Mouse (Mus musculus) heart, postnatal 14 days (tissue): Measurements from ENCODE around the gene Arhgap10. TPM values are rescaled to one million over a fixed set of nuclear protein-coding genes. Genes with fewer than 3 reads are reported as not detected.

Experiments
- DNase-seq, 2 experiments: peaks; one replicate each; pipeline ENCODE4 v3.0.0; 2021 to 2022
- intact Hi-C: fragments of 180-260 bp; cut with DNase I; formaldehyde crosslinking; loops from one replicate; pipeline ENCODE4 v1.15.1; 2025
- total RNA-seq, 2 experiments: library from RNA; stranded (reverse); gene quantifications; 2 replicates each; pipeline ENCODE4 v1.2.3; 2021

Arhgap10 gene
- total RNA-seq, 2 experiments from 2014 or later = 48.6 to 52.5 TPM

DNA sequence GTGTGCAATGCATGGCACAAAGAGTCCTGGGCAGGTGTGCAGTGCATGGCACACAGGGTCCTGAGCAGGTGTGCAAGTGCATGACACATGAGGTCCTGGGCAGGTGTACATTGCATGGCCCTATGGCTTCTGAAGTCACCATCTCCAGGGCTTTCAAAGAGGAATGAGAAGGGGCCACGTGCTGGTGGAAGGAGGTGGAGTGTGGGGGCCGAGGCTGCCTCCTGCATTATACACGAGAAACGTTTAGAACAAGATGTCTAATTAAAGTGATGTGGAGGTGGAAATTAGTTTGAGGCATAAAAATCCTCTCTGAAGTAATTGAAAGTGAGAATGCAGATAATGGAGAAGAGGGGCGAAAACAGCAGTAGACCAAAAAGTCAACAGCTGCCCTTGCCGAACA is 93.9 kb downstream of the Arhgap10 start:
- intact Hi-C loops = loop anchor here (5.0 to 10.0 kb wide), 2 partner anchors 98 to 581 kb away; no protein-coding TSS in a partner anchor
- no peak for DNase-seq

DNA sequence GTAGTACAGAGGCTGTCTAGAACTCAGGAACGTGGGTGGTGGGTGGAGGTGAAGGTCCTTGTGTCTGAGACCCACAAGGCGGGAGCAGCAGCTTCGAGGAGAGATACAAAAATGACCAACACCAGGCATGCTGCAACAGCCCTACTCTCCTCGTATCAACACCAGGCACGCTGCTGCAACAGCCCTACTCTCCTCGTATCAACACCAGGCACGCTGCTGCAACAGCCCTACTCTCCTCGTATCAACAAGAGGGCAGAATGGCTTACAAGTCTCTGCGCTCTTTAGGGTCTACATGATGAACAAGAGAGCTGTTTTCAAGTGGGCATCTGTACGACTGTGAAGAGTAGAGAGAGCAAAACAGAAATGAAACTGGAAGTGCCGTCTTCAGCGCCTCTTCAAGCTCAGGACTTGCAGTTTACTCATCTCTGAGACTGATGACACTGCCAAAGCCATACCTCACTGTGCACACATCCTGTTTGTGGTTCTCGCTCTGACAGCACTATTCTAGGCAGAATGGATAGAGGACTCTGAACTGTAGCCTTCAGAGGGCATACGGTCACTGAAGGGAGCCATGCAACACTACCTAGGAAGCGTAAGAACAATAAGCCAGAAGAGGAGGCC is 95.0 kb downstream of the Arhgap10 start:
- no peak for DNase-seq
- intact Hi-C loops = loop anchor here (5.0 to 10.0 kb wide), 2 partner anchors 100 to 582 kb away; no protein-coding TSS in a partner anchor

DNA sequence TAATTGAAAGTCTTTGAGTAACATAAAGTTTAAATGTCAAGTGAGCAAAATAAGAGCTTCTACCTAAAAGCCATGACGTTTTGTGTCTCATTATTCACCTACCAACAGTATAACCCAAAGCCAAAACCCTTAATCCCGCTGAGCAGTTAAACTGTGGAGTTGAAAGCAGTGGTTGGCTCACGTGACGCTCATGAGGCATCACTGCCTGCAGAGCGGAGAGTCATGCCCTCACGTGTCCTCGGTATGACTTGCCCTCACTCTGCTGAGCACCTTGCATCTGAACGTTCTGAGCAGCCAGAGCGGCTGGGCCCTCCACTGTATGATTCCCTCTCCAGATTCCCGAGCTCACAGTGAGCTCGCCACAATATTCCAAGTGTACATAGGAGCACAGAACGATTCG is 96.2 kb downstream of the Arhgap10 start:
- no peak for DNase-seq
- intact Hi-C loops = loop anchor here (5.0 to 10.0 kb wide), 2 partner anchors 101 to 583 kb away; no protein-coding TSS in a partner anchor

DNA sequence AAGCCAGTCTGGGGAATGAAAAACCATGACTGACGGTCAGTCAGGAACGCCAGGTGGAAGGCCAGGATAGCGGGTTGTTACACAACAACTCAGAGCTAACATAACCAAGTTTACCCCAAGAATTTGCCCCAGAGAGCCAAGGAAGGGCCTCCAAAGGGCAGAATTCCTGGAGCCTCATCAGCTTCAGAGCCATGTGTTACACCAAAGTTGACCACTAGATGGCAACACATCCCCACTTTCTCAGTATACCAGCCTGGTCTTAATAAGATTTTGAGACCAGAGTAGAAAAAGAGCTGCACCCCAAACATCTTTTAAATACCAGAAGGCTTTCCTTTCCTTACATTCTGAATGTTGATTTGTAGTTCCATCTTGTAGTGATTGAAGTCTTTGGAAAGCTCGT is 98.0 kb downstream of the Arhgap10 start:
- intact Hi-C loops = loop anchor here (1.0 to 10.0 kb wide), 3 partner anchors 103 to 585 kb away; no protein-coding TSS in a partner anchor
- peak; percentile 69 to 85 for DNase-seq

DNA sequence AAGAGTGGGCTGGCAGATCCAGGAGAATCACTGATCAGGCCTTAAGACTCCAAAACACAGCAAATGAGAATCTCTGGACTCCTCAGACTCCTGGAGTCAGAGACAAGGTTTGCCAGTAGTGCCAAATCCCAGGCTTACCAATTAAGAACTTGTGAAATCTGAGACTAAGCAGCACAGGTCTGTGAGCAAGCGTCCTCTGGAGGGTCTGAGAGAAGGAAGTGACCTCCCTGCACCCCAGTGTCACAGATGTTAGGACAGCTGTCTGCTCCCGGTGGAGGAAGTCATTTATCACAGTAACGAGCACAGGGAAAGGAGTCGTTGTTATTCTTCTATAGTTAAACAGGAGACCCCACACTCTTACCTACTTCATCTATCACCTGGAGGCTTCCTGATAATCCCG is 101.0 kb downstream of the Arhgap10 start:
- DNase-seq = no peak
- intact Hi-C loops = no loop called here

DNA sequence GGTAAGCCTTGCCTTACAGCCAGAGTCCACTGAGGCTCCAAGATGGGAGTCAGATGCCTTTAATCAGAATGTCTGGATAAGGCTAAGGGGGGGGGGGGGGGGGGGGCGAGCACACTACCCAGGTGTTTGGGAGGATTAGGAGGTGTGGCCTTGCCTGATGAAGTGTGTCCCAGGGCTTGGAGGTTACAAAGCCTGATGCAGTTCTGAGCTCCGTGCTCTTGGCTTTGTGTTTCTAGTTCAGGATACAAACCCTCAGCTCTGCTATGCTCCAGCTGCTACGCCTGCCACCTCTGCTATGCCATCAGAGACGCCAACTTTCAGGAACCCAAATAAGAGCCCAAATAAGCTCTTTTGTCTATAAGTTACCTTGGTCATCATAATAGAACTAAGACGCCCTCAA is 101.7 kb downstream of the Arhgap10 start:
- intact Hi-C loops = no loop called here
- DNase-seq = no peak

DNA sequence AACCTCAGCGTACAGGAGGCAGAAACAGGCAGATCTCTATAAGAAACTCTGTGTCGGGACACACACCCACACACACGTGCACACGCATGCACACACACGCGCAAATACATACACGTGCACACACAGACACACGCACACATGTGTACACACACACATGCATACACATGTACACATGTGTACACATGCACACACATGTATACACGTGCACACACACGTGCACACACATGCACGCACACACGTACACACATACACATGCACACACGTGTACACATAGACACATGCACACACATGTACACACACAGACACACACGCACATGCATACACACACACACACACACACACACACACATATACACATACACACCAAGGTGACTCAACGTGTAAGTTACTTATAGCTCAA is 106.5 kb downstream of the Arhgap10 start:
- intact Hi-C loops = no loop called here
- DNase-seq = no peak

DNA sequence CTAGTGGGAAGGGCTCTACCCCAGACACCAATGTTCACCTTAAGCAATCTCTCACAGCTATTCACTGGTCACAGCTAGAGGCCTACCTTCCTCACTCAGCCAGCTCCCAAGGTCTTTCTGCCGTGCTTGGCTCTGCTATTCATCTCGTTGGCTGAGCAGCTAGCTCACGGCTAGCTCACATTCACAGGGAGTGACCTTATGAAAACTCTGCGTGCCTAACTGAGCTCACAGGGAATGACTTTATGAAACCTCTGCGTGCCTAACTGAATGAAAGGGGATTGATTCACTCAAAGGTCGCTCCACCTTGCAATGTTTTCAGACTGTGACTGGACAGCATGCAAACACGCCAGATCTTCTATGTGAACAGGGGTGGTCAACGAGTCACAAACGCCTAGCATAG is 107.4 kb downstream of the Arhgap10 start:
- intact Hi-C loops = no loop called here
- no peak for DNase-seq

DNA sequence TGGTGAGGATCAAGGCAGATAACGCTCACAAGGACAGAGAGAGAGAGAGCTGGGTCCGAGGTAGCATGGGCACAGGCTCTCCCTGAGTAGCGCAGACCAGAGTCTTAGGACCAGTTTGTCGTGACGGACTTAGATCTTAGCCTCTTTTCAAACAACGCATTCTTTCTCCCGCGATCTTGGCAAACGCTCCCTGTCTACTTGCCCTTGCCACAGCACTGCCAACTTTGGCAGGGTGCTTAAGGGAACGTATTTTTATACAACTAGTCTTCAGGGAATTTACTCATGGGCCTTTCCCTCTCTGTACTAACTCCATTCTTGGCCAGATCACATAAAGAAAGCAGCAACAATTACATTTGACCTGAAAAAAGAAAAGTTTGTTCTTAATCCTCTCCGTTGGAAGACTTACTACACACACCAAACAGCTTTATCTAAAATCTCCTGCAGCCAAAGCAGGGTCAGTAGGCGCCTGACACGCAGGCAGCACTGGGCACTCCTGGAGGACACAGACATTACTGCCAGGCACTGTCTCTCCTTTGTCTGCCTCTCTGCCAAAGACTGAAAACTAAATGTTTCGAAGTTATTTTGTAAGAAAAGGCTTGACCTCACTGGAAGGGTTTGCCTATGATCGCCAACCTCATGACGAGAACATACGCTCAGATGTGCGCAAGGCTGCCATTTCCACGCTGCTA is 109.1 kb downstream of the Arhgap10 start:
- intact Hi-C loops = no loop called here
- peak in 1 of 2 experiments; percentile 43 for DNase-seq

DNA sequence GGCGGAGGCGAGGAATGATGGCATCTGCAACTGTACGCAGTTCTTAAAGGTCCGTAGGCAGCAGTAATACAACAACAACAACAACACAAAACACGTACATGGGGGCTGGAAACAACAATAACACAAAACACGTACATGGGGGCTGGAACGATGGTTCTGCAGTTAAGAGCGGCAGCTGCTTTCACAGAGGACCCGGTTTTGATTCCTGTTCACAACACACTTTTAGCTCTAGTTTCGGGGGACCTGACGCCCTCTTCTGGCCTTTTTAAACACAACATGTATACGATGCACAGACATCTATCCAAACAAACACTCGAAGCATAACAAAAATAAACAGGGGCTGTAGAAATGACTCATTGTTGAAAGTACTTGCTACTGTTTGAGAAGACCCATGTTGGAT is 110.9 kb downstream of the Arhgap10 start:
- intact Hi-C loops = no loop called here
- no peak for DNase-seq

DNA sequence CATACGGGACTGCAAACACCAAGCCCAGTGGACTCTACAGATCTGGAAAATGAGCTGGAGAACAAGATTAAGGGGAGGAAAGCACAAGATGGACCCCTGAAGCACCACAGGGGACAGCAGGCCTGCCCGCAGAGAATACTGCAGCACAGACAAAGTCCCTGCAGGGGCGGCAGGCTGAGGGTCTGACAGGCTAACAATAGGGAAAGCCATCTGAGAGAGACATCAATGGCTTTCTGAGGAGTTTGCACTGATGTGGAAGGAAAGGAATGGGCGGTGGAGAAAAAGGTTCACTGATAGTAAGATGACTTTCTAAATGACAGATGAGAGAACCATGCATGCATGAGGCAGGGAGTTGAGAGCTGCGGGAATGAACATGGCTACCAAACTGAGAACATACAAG is 111.3 kb downstream of the Arhgap10 start:
- intact Hi-C loops = no loop called here
- DNase-seq = no peak

DNA sequence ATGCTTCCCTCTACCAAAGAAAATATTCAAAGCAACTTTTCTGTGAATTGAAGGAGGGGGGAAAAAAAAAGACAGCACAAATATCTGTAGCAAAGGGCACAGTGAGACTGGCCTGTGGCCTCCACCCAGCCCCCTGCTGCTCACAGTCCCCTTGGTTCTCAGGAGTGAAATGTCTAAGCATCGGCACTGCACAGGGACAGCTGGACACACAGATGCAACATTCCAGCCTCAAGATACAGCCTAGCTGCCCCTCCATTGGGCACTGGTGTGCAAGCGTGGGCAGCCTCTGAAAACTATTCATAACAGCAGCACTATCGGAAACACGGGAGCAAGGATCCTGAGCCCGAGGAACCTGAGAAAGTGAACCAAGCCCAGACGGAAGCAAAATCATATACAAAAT is 113.7 kb downstream of the Arhgap10 start:
- no peak for DNase-seq

DNA sequence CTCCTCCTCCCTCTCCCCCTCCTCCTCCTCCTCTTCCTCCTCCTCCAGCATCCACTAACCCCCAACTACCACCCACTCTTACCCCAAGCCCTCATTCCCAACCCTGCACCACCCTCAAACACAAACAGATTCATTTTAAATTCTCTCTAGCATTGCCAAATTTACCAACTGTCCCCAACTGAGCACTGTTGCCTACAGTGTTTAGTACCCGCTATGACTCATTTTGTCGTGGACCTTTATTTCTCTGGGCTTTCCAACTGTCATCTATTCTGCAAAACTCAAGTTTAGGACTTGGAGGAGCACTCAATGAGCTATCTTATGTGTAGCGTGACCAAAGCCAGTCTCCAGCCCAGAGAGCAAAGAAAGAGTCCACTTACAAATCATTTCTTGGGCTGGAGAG is 115.8 kb downstream of the Arhgap10 start:
- intact Hi-C loops = no loop called here
- DNase-seq = no peak

More for the DNA sequence above, 113.7 kb downstream of the Arhgap10 start:
- intact Hi-C loops = no loop called here

DNA sequence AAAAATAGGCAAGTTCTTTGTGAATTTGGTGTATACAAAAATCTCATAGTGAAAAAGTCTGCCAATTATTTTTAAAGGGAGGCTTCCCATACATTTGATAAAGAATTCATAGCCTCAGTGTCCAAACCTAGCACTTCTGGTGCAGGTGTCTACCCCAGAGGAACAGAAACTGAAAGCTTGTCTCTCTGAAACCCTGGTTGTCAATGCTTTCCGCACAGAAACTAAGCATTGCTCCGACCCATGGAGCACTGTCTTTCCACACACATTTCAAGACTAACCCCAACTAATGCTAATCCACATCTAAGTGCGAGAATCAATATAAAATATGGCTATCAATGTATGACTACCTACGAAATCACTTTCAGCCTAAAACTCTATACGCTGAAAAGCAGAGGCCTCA is 116.6 kb downstream of the Arhgap10 start:
- intact Hi-C loops = no loop called here
- DNase-seq = no peak

DNA sequence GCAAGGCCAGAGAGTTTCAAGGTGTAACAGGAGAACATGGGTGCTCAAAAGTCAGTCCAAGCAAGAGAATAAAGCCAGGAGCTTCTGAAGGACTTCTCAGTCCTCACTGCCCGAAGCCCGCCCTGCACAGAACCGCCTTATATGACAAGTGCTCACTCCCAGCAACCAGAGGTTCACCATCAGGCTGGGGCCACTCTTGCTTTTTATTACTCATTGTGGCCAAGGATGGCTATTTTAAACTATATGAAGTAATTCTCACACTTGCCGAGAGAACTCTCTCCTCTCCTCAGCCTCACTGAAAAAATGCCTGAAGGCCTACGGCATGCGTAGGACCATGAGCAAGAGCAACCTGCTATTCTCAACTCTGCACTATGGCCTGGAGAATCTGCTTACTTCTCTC is 133.7 kb downstream of the Arhgap10 start:
- intact Hi-C loops = no loop called here
- no peak for DNase-seq

DNA sequence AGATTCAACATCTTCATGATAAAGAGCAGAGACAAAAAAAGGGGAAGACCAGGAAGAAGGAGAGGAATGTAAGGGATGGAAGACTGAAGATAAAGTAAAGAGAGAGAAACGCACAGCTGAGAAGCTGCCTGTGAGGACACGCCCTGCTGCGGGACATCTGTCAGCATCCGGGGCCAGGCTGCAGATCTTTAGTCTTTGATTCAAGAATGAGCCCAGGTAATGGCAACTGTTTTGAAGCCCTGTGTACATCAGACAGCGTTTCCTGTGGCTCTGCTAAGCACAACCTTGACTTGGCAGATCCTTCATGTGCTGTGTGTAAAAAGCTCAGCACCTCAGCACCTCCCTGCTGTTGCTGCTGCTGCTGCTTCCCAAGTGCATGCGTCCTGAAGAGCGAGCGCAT is 134.1 kb downstream of the Arhgap10 start:
- intact Hi-C loops = no loop called here
- DNase-seq = no peak

DNA sequence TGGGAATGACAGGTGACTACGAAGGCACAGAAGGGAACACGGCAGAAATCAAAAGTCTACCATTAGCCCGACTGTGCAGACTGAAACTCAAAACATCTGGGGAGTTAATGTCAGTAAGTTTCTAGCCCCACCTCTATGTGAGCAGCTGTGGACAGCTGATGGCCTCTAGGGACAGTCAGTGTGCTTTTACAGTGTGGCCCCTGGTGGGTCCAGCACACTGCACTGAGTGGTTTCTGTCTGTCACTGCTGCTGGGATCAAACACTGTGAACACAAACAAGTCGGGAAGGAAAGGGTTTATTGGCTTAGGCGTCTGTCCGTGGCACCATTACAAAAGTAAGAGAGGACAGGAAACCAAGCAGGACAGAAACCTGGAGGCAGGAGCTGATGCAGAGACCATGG is 136.9 kb downstream of the Arhgap10 start:
- DNase-seq = no peak
- intact Hi-C loops = no loop called here

DNA sequence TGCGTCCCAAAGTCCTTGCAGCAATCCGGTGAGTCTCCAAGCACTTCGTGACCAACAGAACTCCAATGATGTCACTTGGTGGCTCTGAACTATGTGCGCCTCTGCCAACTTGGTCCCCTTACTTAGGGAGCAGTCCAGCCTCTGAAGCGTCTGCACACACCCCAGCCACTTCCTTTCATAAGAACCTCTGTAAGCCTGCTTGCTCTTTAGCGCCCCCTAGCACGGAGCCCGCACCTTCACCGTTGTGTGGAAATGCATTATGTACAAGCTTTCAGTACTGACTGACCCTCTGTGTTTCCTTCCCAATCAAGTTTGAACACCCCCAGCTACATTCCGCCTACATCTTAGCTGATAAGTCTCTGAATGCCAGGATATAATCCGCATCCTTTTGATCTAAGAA is 138.5 kb downstream of the Arhgap10 start:
- intact Hi-C loops = no loop called here
- peak in 1 of 2 experiments; percentile 34 for DNase-seq

DNA sequence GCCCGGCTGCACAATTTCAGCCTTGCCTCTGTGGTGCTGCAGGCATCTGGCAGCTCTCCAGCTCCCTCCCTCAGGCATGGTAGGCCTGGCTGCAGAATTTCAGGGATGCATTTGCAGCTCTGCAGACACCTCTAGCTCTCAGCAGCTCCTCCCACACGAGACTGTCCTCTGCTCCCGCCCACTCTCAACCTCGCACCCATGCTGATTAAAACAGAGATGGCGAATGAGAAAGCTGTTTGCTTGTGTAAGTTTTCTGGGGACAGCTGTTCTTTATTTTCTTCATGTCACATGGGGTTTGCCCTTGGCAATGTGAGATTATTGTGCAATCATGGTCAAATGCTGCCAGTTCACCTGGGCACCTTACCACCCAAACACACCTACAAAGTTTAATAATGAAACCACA is 141.3 kb downstream of the Arhgap10 start:
- DNase-seq = peak; percentile 17 to 33
- intact Hi-C loops = no loop called here

DNA sequence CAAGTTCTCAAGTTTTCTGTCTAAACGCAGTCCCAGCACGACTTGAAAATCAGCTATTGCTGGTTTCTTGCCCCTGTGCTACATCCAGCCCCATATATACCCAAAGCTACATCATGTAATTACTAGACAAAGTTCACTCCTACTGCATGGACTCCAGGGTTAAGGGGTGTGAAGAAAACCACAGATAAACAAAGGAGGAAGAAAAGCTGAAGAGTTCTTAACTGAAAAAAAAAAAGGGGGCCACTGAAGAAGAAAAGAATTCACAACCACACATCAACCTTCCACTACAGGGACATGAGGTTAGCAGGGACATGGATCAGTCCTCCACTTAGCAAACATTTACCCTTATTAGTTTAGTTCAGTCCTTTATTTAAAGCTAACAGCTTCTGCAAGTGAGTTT is 141.8 kb downstream of the Arhgap10 start:
- no peak for DNase-seq
- intact Hi-C loops = no loop called here

DNA sequence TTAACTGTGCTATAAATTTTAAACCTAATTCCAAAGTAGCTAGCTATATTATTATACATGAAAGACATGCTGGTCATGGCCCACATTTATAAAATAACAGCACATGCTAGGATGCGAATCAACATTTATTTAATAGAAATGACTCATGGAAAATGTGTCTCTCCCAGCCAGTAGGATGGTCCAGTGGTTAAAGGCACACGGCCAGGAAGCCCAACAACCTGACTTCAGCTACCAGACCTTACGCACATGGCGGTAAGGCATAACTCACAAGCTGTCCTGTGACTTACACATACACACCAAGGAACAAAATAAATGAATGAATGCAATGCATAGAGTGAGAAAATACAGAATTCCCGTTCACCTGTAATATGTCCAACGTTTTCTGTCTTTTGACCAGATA is 146.7 kb downstream of the Arhgap10 start:
- no peak for DNase-seq
- intact Hi-C loops = no loop called here

DNA sequence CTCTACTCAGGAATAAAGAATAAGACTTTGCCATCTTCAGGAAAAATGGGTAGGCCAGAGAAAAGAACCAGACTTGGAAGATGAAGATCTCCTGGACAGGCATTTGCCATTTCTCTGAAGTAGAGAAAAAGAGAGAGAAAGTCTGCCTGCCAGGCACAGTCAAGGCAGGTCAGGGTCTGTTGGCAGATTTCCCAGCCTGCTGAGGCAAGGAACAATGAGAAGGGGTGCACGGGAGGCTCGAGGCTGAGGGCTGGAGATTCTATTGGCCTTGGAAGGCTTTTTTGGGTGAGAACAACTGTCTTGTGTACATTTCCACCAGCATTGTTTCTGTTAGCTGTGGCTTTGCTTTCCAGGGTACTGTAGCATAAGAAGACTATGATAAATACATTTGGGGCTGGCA is 147.4 kb downstream of the Arhgap10 start:
- intact Hi-C loops = no loop called here
- DNase-seq = no peak
